In genomic region chr11:101277381-101278222, GRCm38 (mm10) we compare ENCODE assay signal across 8 mouse cellular contexts. TPM values are rescaled to one million over a fixed set of nuclear protein-coding genes. Genes with fewer than 3 reads are reported as not detected.
DNase-seq lines count a peak whose midpoint lies in the region; ATAC-seq and TF ChIP-seq lines count a peak whose summit lies in the region.

No protein-coding gene starts in this region.

- H3K36me3 ChIP-seq in forebrain, embryonic 10.5 days (replicated peaks), result peaks cover 18% of the 10 kb centered on the region
- peaks cover 5% of the 10 kb centered on the region; the same call in 1 of the 2 replicates for H3K36me3 ChIP-seq in kidney, embryonic 14.5 days (ENCODE audit: control insufficient read depth, insufficient read depth, low read length)
- H3K36me3 ChIP-seq in lung, postnatal 0 days (ENCODE audit: insufficient read depth, low read length), result no peaks in the 10 kb centered on the region

- H3K4me2 ChIP-seq in kidney, embryonic 14.5 days (replicated peaks; ENCODE audit: low read depth, low read length), result peak overlapping the region; percentile 84
- peak overlapping the region; percentile 55 for H3K4me2 ChIP-seq in lung, postnatal 0 days (replicated peaks; ENCODE audit: low read depth, low read length)

- H3K4me3 ChIP-seq in forebrain, embryonic 10.5 days, result peak overlapping the region; percentile 89
- H3K4me3 ChIP-seq in kidney, embryonic 14.5 days (ENCODE audit: low read length), result peak overlapping the region; percentile 50
- H3K4me3 ChIP-seq in lung, postnatal 0 days (ENCODE audit: low read depth, low read length), result peak overlapping the region; percentile 64

- H3K27ac ChIP-seq in forebrain, embryonic 10.5 days, result peak overlapping the region; percentile 89
- H3K27ac ChIP-seq in kidney, embryonic 14.5 days (ENCODE audit: low read depth, low read length), result peak overlapping the region; percentile 63
- H3K27ac ChIP-seq in lung, postnatal 0 days (ENCODE audit: low read length), result peak overlapping the region; percentile 74

- peak overlapping the region; percentile 52 for H3K9ac ChIP-seq in kidney, embryonic 14.5 days (ENCODE audit: low read depth, low read length)
- H3K9ac ChIP-seq in lung, postnatal 0 days (replicated peaks; ENCODE audit: low read depth), result peak overlapping the region; percentile 37; the same call in 1 of the 2 replicates

- no peak for TF ChIP-seq CTCF in lung, postnatal 0 days (IDR thresholded peaks at IDR 0.05)

- no peaks in the 10 kb centered on the region for H3K9me3 ChIP-seq in forebrain, embryonic 10.5 days
- no peaks in the 10 kb centered on the region for H3K9me3 ChIP-seq in kidney, embryonic 14.5 days (ENCODE audit: control insufficient read depth, low read length)
- H3K9me3 ChIP-seq in lung, postnatal 0 days (ENCODE audit: low read length), result no peaks in the 10 kb centered on the region

- DNase-seq in urinary bladder, postnatal 36 days (ENCODE audit: low spot score in 2 of 2), result peak; percentile 64 to 66
- DNase-seq in urinary bladder, adult 2 months (ENCODE audit: low spot score), result no peak
- no peak for DNase-seq in forebrain, embryonic 10.5 days (ENCODE audit: extremely low spot score, low spot score)
- peak; percentile 89 for DNase-seq in lung, postnatal 0 days (ENCODE audit: low spot score)
- no peak for DNase-seq in gastrocnemius, adult 8-10 months (ENCODE audit: low spot score in 2 of 2)
- DNase-seq in thymus, postnatal 36 days, result no peak
- DNase-seq in retina, postnatal 1 day, result no peak

- peaks cover 59% of the 10 kb centered on the region for H3K27me3 ChIP-seq in forebrain, embryonic 10.5 days (ENCODE audit: poor library complexity, severe bottlenecking)
- no peaks in the 10 kb centered on the region for H3K27me3 ChIP-seq in kidney, embryonic 14.5 days (ENCODE audit: control insufficient read depth, insufficient read depth, low read length)
- no peaks in the 10 kb centered on the region for H3K27me3 ChIP-seq in lung, postnatal 0 days (replicated peaks; ENCODE audit: insufficient read depth, low read length)

- 83% methylated on average over 12 of the region's 12 CpGs for WGBS in forebrain, embryonic 10.5 days
- WGBS in kidney, embryonic 14.5 days, result 37% methylated on average over 12 of the region's 12 CpGs
- WGBS in lung, postnatal 0 days, result 46% methylated on average over 12 of the region's 12 CpGs

- H3K4me1 ChIP-seq in forebrain, embryonic 10.5 days, result peaks cover 39% of the 10 kb centered on the region
- peaks cover 41% of the 10 kb centered on the region for H3K4me1 ChIP-seq in kidney, embryonic 14.5 days (ENCODE audit: control insufficient read depth, insufficient read depth, low read length)
- peaks cover 14% of the 10 kb centered on the region; the same call in 1 of the 2 replicates for H3K4me1 ChIP-seq in lung, postnatal 0 days (ENCODE audit: insufficient read depth, low read depth, low read length)

- TF ChIP-seq EP300 in lung, postnatal 0 days (IDR thresholded peaks at IDR 0.05), result peak; percentile 32

- ATAC-seq in kidney, embryonic 14.5 days (ENCODE audit: low FRiP score, low TSS enrichment), result peak; percentile 28; the same call in 1 of the 2 replicates
- peak; percentile 65 for ATAC-seq in lung, postnatal 0 days

RNA-seq across cellular contexts. Expression of gene Cntd1, which starts 1.2 kb away (rescaled TPM):
- 1.4 and 1.5 TPM in 2 replicates for polyA plus RNA-seq in urinary bladder, adult 2 months (2012; rRNA removed)
- polyA plus RNA-seq in forebrain, embryonic 10.5 days (2016; fragmentation: Nextera tagmentation; extraction: Ambion mirVana), result 0.77 and 1.0 TPM in 2 replicates
- polyA plus RNA-seq in kidney, embryonic 14.5 days (2014; fragmentation: Nextera tagmentation; extraction: Ambion mirVana), result 1.2 and 1.7 TPM in 2 replicates
- polyA plus RNA-seq in lung, postnatal 0 days (2015; fragmentation: Nextera tagmentation; extraction: Ambion mirVana), result 1.1 TPM in 2 replicates
- under 1 TPM in 3 of 4 experiments, not detected in 1; 0.29 to 0.53 (median 0.34) TPM for total RNA-seq in gastrocnemius, adult 8-10 months (2022)

RNA-seq across cellular contexts. Expression of gene Coa3, which starts 1.3 kb away (rescaled TPM):
- 155 and 156 TPM in 2 replicates for polyA plus RNA-seq in urinary bladder, adult 2 months (2012; rRNA removed)
- polyA plus RNA-seq in forebrain, embryonic 10.5 days (2016; fragmentation: Nextera tagmentation; extraction: Ambion mirVana), result 186 and 194 TPM in 2 replicates
- 204 and 207 TPM in 2 replicates for polyA plus RNA-seq in kidney, embryonic 14.5 days (2014; fragmentation: Nextera tagmentation; extraction: Ambion mirVana)
- 159 and 166 TPM in 2 replicates for polyA plus RNA-seq in lung, postnatal 0 days (2015; fragmentation: Nextera tagmentation; extraction: Ambion mirVana)
- 10 to 100 TPM; 71.9 to 80.9 (median 76.5) TPM for total RNA-seq in gastrocnemius, adult 8-10 months (2022)

RNA-seq across cellular contexts. Expression of gene Wnk4, which starts 17.2 kb away (rescaled TPM):
- 7.4 and 10.6 TPM in 2 replicates for polyA plus RNA-seq in urinary bladder, adult 2 months (2012; rRNA removed)
- polyA plus RNA-seq in forebrain, embryonic 10.5 days (2016; fragmentation: Nextera tagmentation; extraction: Ambion mirVana), result 5.4 and 6.4 TPM in 2 replicates
- 18.9 and 28.1 TPM in 2 replicates for polyA plus RNA-seq in kidney, embryonic 14.5 days (2014; fragmentation: Nextera tagmentation; extraction: Ambion mirVana)
- 10.6 and 14.6 TPM in 2 replicates for polyA plus RNA-seq in lung, postnatal 0 days (2015; fragmentation: Nextera tagmentation; extraction: Ambion mirVana)
- total RNA-seq in gastrocnemius, adult 8-10 months (2022), result under 1 TPM in 3 of 4 experiments, not detected in 1; 0.12 to 0.49 (median 0.32) TPM

RNA-seq across cellular contexts. Expression of gene Vps25, which starts 24.1 kb away (rescaled TPM):
- 73.3 and 91.1 TPM in 2 replicates for polyA plus RNA-seq in urinary bladder, adult 2 months (2012; rRNA removed)
- polyA plus RNA-seq in forebrain, embryonic 10.5 days (2016; fragmentation: Nextera tagmentation; extraction: Ambion mirVana), result 128 and 129 TPM in 2 replicates
- polyA plus RNA-seq in kidney, embryonic 14.5 days (2014; fragmentation: Nextera tagmentation; extraction: Ambion mirVana), result 154 and 160 TPM in 2 replicates
- 121 and 133 TPM in 2 replicates for polyA plus RNA-seq in lung, postnatal 0 days (2015; fragmentation: Nextera tagmentation; extraction: Ambion mirVana)
- 10 to 100 TPM; 44.9 to 48.1 (median 47.2) TPM for total RNA-seq in gastrocnemius, adult 8-10 months (2022)

RNA-seq across cellular contexts. Expression of gene Becn1, which starts 24.5 kb away (rescaled TPM):
- 147 and 154 TPM in 2 replicates for polyA plus RNA-seq in urinary bladder, adult 2 months (2012; rRNA removed)
- polyA plus RNA-seq in forebrain, embryonic 10.5 days (2016; fragmentation: Nextera tagmentation; extraction: Ambion mirVana), result 144 and 154 TPM in 2 replicates
- 112 and 164 TPM in 2 replicates for polyA plus RNA-seq in kidney, embryonic 14.5 days (2014; fragmentation: Nextera tagmentation; extraction: Ambion mirVana)
- 149 and 152 TPM in 2 replicates for polyA plus RNA-seq in lung, postnatal 0 days (2015; fragmentation: Nextera tagmentation; extraction: Ambion mirVana)
- 100 to 1,000 TPM in 2 of 4 experiments, 10 to 100 TPM in 2; 86.0 to 113 (median 101) TPM for total RNA-seq in gastrocnemius, adult 8-10 months (2022)

Comparison
In these comparisons a context has a peak if more than half of its experiments do, and no peak if none do; other contexts are left out.
1. DNase-seq: peak in urinary bladder, postnatal 36 days (2 of 2) and lung, postnatal 0 days (single experiment); none in urinary bladder, adult 2 months (single experiment), forebrain, embryonic 10.5 days (single experiment), gastrocnemius, adult 8-10 months (0 of 2), thymus, postnatal 36 days (0 of 2) and retina, postnatal 1 day (single experiment).
2. Peak in every context shown above with its lines, with median percentiles within 50 percentile points of each other: H3K27ac ChIP-seq and H3K4me3 ChIP-seq.